Mouse (Mus musculus) urinary bladder, postnatal 36 days (tissue): Measurements from ENCODE around the gene B3galt2.
A peak's percentile ranks its signal among the peaks of the same experiment; 100 is the strongest.
"Not testable (repeated sequence)": the region's sequence is repeated elsewhere in the genome, so short reads cannot be mapped to it uniquely, and the experiment has no call there.

Source experiments
- DNase-seq, 2 experiments: peaks; one replicate each; pipeline ENCODE4 v3.0.0; 2022; ENCODE audit warnings: low spot score in 2 of 2, mixed read lengths in 1 of 2

The B3galt2 gene

DNA sequence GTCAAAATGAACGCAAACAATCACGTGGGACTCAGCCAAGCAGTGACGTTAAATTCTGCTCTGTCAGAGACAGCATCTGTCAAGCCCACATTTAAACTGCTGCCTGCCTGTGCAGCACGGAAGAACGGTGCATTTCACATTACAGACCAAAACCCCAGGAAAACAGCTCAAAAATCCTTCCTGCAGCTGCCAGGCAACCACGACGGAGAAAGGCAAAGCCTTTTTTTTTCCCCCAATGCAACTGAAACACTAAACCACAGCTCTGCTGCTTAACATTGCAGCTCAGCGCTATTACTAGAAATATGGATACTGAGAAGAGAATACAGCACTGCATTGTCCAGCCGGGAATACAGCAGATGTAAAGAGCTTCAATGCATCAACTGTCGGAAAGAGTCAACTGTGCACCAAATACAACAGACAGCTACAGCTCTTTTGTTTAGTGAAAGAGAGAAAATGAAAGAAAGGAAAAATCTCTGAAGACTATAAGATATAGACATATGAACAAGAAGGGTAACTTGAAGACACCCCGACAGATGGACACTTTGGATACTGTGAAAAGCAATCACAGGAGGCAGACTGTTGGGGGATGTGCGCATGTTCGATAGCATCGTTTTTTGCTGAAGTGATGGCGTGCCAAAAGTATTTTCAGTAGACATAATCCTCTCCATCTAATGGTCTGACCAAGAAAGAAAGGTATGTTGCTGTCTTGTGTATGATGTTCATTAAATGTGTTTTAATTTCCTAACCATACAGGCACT lies at the start of gene B3galt2:
Gene B3galt2, plus strand, starts transcription at position 15 of the 758 bp plus-strand sequence.
- no peak for DNase-seq

DNA sequence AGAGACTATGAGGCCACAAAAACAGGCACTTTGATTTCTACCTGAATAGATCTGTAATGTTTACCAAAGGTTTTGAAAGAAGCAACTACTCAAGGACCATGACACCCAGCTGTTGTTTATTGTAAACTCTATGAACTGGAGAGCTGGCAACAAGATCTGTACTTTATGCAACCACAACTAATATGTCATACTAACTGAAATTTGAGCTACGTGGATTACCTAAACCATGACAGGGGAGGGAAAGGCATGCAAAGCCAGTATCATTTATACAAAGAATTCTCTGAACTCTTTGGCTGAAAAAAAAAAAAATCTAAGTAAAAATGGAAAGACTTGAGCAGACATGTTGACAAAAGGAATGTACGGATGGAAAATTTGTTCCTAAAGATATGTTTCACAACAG lies 43.6 kb upstream of the B3galt2 start:
- DNase-seq, result no peak

DNA sequence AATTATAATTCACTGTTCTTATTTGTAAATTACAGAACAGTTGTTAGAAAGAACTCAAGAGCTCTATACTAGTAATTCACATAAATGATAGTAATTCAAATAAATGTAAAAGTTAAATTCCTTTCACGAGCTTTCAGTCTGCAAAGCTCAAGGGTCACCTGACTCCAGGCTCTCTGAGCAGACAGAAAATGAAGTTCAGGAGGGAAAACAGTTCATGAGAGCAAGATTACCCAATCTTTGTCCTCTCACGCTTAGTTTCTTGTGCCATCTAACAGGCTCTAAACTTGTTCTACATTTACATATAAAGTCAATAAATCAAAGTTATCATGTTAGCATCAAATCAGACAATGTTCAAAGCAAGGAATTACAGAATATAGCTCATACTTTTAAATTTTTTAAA lies 31.6 kb upstream of the B3galt2 start:
- no peak for DNase-seq

DNA sequence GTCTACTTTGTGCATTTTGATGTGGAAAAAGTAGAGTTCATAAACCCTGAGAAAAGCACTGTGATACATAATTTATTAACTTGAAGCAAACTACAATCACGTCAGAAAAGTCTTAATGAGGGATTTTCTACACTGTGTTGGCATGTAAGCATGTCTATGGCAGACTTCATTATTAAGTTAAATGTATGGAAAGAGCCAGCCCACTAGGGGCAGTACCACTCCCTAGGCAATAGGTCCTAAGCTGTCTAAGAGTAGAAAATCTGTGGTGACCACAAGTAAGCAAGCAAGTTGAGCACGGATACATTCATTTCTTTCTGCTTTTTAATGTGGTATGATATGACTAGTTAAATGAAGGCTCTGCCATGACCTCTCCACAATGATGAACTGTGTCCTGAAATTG lies 27.6 kb upstream of the B3galt2 start:
- no peak for DNase-seq

DNA sequence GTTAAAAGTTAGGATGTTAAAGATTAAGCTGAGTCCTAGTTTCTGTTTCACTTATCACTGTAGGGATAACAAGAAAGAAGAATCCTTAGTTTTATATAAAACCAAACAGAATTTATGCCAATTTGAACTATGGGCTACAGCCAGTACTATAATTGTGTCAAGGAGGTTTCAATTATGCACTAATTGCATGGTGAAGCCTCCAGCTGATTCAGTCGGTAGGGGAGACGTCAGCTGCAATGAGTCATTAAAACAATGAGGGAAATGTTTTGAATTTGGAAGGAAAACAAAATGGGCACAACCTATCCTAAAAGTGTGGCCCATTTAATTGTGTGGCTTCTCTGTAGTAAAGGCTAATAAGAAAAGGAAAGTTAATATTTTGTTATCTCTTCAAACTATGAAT lies 20.7 kb upstream of the B3galt2 start:
- no peak for DNase-seq

DNA sequence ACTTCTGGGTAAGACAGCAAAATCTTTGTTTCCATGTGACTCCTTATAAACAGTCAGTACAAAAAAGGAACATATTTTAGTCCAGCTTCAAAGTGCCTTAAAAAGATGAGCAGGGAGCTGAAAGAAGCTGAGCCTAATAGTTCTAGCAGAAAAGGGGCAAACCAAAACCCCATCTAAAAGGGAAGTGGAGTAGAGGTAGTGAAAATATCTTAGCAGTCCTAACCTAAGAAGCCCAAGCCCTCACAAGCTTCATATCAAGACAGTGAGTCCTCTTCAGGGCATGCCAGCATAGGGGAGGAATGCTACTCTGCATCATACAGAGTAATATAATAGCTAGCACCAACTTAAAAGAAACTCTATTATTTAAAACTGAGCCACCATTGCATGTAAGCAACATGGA lies 18.5 kb upstream of the B3galt2 start:
- DNase-seq, result no peak

DNA sequence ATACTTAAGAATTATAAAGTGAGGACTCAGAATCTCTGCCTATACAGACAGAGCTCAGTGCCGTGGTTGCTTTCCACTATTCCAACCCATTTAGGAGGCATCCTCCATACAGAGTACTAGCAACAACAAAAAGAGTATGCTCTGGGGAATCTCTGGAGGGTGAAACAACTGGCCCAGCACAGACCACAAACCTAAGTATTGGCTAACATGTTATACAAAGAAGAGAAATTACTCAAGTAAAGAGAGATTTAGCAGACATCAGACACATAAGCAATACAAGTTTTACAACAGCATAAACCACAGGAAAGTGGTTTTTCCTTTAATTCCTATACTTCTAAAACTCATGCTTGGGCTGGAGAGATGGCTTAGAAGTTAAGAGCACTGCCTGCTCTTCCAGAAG lies 17.8 kb upstream of the B3galt2 start:
- no peak for DNase-seq

DNA sequence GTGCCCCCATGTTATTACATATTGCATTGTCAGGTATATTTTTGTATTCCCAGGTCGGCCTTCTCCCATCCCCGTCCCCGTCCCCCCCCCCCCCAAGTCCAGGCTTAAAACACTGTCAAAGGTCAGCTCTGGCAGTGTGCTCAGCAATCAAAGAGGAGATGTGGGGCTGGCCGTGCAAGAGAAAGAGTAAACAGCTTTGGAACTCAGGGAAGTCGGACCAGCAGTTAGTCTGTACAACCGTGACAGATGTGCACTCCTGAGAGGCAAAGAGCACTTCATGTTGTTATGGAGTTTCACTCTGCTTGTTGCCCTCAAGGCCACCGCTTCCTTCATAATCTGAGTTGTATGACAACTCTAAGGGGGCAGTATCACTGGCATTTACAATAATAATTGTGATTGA lies 9.1 kb upstream of the B3galt2 start:
- DNase-seq, result no peak

DNA sequence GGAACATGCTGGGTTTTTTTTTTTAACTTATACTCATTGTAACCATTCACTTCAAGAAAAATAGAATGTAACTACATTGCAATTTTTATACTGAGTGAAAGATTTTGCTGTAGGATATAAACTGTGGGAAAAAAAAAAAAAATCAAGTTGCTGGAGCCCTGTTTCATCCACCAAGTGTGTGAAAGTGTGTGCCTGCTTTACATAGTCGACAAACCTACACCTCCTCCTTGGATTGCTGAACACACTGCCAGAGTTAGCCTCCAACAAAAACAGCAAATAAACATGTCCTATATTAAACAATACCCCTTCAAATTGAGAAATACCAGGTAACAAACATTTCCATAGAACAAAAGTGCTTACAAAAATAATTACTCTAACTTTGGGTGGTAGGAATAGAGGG lies 8.1 kb upstream of the B3galt2 start:
- DNase-seq, result no peak

DNA sequence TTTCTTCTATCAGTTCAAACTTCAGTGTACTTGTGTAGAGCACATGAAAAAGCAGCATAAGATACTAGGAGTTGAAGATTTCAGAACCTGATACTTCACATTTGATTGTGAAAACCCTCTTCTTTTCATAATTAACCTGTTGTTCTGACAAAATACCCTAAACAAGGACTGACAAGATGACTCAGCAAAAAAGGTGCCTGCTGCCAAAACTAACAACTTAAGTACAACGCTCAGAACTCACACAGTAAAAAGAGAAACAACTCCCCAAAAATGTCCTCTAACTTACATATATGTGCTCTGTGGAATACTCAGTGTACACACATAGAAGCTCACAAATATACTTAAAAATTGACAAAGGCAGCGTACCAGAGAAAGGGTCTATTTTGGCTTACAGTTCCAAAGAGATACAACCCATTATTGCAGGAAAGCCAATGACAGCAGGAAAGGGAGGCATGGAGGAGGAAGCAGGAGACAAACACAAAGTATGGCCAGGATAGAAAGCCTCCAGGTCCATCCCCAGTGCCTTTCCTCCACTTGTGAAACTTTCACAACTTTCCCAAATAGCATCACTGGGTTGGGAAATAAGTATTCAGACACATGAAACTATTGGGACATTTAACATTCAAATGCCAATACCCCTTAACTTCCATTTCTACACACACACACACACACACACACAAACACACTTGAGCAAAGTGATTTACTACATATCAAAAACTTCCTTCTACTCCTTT lies 7.4 kb upstream of the B3galt2 start:
- DNase-seq, result no peak

DNA sequence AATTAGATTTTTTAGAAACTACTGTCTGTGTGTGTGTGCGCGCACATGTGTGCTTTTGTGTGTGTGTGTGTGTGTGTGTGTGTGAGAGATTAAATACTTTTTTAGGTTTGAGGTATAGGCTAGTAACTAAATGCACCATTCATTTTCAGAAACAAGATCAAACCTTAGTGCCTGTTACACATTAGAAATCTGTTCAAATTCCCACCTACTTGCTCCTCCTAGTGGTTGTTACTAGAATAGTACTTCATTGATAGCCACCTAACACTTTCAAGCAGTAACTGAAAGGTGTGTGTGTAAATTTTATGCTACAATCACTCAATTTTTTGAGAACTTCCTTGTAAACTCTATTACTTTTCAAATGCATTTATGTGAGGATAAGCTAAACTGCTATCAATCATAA lies 3.8 kb downstream of the B3galt2 start:
- no peak for DNase-seq

DNA sequence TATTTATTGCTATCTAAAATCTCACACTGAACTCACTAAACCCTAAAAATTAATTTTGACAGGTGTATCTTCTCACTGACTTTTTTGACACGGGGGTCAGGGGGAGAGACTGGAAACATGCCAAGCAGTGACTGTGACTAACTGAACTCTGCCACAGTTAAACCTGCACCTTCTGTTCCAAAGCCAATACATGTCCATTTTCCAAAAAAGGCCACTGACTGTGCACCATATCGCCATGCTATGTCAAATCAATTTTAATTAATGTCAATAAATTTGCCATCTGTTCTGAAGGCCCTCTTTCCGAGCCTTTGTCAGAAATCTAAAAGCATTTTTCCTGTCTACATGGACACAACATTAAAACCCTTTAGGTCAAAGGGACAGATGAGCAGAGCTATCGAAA lies 4.9 kb downstream of the B3galt2 start:
- no peak for DNase-seq

DNA sequence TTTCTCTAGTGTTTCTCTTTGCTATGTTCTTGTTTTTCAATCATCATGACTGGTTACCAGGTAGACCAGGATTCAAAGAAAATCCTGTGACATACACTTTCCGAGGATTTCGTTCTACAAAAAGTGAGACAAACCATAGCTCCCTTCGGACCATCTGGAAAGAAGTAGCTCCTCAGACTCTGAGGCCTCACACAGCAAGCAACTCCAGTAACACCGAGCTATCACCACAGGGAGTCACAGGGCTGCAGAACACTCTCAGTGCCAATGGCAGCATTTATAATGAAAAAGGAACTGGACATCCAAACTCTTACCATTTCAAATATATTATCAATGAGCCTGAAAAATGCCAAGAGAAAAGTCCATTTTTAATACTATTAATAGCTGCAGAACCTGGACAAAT lies 5.8 kb downstream of the B3galt2 start:
- DNase-seq, result no peak

DNA sequence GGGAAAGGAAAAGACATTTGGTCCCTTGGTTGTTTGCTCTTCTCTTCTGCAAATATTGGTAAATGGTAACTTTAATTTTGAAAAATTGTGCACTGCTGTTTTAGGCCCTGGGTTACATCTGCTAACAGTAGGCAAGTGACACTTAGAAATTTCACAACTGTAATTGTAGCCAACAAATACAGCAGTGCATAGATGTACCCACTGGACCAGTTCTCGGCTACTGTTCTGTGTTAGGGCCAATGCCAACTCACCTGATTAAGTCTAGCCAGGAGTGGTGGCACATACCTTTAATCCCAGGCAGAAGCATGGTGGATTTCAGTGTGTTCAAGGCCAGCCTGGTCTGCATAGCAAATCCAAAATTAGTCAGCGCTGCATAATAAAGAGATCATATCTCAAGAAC lies 9.9 kb downstream of the B3galt2 start:
- no peak for DNase-seq

DNA sequence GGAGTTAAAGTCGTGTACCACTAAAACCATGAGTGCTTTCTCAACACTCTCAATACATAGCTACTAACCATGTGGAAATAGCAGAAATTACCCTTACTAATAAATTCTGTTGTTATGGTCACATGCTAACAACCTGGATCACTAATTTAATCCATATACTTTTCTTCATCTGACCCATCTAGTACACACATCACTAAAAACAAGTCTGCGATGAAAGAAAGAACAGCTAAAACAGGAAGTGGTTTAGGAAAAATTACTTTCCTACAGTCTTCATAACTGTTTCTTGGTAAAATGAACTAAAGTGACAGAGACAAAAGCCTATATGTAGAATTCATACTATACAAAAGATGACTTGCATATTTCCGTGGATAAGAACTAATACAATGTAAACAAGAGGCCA lies 13.2 kb downstream of the B3galt2 start:
- no peak for DNase-seq

DNA sequence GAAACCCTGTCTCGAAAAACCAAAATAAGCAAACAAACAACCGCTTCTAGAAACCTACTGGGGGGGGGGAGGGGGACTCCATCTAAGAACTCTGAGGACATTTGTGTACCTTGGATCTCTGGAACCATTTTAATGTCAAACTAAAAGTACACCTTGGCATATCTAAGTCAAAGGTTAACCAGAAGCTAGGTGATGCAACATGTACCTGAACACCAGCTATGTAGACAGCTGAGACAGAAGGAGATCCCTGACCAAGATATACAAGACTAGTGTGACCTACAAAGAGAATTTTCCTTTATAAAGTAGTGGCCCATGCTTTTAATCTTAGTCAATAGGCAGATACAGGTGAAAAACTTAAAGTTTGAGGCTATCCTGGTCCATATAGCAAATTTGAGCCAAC lies 22.7 kb downstream of the B3galt2 start:
- no peak for DNase-seq

DNA sequence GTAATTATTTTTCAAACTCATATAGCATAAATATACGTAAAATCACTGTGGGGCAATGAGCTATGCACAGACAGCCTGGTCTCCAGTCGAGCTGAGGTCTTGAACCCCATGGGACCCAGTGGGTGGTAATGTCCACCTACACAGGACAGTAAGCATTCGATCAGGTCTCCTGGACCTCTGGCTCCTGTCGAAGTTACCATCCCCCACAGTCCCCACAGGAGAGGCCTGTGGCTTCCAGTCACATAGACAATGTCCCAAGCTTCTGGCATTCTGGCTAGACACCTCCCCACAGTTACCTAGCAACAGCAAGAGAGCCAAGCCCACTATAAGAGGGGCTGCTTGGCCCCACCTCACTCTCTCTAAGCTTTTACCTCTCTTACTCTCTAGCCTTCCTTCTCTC lies 24.3 kb downstream of the B3galt2 start:
- not testable (repeated sequence) for DNase-seq

DNA sequence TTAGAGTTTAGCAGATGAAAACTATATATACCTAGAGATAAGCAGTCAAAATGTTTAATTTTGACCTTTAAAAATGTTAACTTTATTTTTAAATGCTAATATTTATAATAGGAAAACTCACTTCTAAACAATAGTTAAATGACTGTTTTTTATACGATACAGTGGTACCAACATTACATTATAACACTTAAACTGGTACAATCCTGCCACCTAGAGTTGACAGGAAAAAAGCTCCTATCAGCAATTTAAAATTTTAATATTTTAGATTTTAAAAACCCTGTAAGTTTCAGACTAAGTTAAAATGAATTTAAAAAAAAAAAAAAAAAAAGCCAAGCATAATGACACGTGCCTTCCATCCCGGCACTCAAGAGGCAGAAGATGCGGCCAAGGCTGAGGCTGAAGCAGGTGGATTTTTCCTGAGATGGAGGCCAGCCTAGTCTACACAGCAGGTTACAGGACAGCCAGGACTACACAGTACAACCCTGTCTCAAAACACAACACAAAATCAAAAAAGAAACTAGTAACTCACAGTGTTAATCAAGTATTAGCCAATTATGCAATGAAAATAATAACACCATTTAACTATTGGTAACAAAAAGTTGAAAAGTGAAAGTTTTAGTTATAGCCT lies 35.4 kb downstream of the B3galt2 start:
- no peak for DNase-seq

DNA sequence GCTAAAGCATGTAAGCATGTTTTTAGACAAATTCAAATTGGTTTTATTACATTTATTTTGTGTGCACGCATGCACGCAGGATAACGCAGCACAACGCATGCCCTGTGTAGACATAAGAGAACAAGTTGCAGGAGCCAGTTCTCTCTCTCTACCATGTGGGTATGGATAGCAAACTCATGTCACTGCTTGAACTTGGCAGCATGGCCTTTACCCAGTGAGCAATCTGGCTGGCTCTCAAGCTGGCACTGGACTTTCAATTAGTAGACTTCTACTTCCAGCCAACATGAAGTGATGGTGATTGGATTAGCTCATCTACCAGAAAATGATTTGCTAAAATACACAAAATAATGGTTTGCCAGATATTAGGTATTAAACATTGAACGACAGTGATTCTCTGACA lies 40.6 kb downstream of the B3galt2 start:
- DNase-seq, result peak in 1 of 2 experiments; percentile 10

DNA sequence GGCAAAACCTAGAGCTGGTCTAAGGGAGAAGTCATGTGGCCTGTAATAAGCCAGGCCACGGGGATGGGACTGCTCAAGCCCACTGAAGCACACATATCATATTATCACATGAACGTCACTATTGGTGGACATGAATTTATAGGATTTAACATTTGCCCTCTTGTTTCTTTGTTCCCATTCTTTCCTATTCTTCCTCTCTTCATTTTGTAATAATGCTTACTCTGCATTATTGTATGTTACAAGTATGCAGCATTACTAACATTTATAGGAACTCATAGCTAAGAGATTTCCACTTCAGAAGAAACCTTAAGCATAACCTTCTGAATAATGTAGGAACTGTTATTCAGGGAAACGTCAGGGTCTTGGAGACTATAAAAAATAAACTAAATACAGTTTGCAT lies 44.4 kb downstream of the B3galt2 start:
- DNase-seq, result no peak

DNA sequence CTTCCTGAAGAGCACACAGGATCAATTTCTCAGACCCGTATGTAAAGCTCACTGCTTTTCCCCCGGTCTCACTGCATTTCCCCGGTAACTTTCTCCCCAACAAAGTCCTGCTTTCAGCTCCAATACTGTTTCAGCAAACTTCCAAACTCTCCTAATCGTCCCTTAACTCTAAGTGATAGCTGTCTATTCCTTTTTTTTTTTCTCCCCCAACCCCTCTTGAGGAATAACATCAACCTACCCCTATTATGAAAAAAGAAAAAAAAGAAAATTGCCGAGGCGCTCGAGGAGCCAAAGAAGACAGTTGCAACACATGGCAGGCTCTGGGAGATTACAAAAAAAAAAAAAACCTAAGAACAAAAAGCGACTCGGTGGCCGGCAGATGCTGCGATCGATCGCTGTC lies 61.3 kb downstream of the B3galt2 start:
- DNase-seq, result no peak

DNA sequence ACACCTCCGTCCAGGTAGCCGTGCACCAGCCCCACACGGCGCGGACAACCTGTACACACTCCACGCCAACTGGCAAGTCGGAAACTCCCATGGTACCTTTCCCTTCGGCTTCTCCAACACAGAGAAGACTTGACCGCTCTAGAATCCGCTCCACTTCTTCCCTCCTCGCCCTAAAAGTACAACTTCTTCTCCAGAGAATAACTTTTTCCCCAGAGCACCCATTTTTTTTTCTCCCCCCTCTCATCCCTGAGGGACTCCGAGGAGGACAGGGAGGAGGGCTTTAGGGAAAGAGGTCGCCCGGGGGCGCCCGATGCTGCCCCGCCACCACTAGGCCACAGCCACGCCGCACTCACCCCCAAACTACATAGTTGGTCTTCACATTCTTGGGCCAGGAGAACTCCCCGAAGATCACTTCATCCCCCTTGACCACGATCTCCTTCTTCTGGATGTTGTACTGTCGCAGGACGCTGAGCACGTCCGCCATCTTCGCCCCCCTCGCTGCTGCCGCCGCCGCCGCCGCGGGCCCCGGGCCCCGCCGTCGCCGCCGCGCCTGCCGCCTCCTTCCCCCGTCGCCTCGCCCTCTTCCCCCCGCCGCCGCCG lies 61.8 kb downstream of the B3galt2 start:
- DNase-seq, result no peak
